ENCODE assay signal across 17 mouse cellular contexts in the genomic region with DNA sequence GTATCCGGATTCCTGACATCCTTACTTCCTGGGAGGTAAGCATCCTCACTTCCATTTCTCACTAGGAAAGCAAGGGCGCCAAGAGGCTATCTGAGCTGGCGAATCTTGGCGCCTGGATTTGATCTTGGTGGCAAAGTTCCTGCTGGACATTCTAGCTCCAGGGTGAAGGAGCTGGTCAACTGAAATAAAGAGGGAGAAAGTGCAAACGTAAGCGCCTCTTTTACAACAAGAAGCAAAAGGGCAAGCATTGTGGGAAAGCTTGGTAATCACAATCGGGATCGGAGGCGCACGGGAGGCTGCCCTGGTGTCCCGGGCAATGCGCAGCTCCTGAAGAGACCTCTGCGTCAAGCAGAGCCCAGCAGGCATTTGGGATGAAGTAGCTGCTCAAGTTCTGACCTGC. TPM values are rescaled to one million over a fixed set of nuclear protein-coding genes. Genes with fewer than 3 reads are reported as not detected.
"Had no signal": no experiment of that assay in that cellular context is flagged by ENCODE, and none has a peak within 500 bp of the region (broad histone marks: within the 10 kb centered on the region; RNA-seq: fewer than 3 reads in every experiment).

No protein-coding gene starts in this region.

- H3K4me2 ChIP-seq: limb, embryonic 13.5 days; midbrain, embryonic 13.5 days; stomach, embryonic 15.5 days had no signal

- H3K9me3 ChIP-seq: limb, embryonic 13.5 days; midbrain, embryonic 13.5 days; stomach, embryonic 15.5 days had no signal

- H3K36me3 ChIP-seq: limb, embryonic 13.5 days; midbrain, embryonic 13.5 days; stomach, embryonic 15.5 days had no signal

- H3K27ac ChIP-seq: limb, embryonic 13.5 days; liver, embryonic 14.5 days; midbrain, embryonic 13.5 days; stomach, embryonic 15.5 days had no signal

- H3K27me3 ChIP-seq: midbrain, embryonic 13.5 days; stomach, embryonic 15.5 days had no signal

- H3K4me1 ChIP-seq: limb, embryonic 13.5 days; stomach, embryonic 15.5 days had no signal

- DNase-seq: lung, adult 18-20 months; lung, postnatal 36 days; right cerebral cortex, postnatal 14 days; thymus, adult 2 months; thymus, postnatal 25 days had no signal

- H3K4me3 ChIP-seq: limb, embryonic 13.5 days; midbrain, embryonic 13.5 days; stomach, embryonic 15.5 days had no signal

- H3K9ac ChIP-seq: limb, embryonic 13.5 days; liver, embryonic 14.5 days; midbrain, embryonic 13.5 days; stomach, embryonic 15.5 days had no signal

- ATAC-seq: intestine, postnatal 0 days; midbrain, embryonic 13.5 days had no signal

RNA-seq across cellular contexts. Expression of a gene that starts 41.0 kb away (rescaled TPM):
- polyA plus RNA-seq: intestine, postnatal 0 days; limb, embryonic 13.5 days; liver, adult 2 months; liver, embryonic 14.5 days; lung, embryonic 16.5 days; midbrain, embryonic 13.5 days; midbrain, postnatal 0 days; neural tube, embryonic 14.5 days; spleen, adult 2 months; stomach, embryonic 15.5 days; testis, adult 2 months; thymus, adult 2 months; urinary bladder, adult 2 months had no signal
